Mouse (Mus musculus) liver, adult 10 weeks (tissue): ENCODE results near the gene C1ql4. TPM values are rescaled to one million over a fixed set of nuclear protein-coding genes. Genes with fewer than 3 reads are reported as not detected.

Experiments
- polyA plus RNA-seq: library from polyadenylated mRNA; stranded (reverse); fragments of 350-450 nt; fragmentation: Illumina TruSeq; extraction: RNeasy Lipid Tissue Mini Kit (QIAGEN cat#74804); gene quantifications from one replicate; pipeline ENCODE4 v1.2.3, GENCODE M21; 2014; ENCODE audit warnings: low read depth, low replicate concordance

The C1ql4 gene
- polyA plus RNA-seq, result not detected

GRCm38 (mm10) chr15:99087253-99088075 is at the start of gene C1ql4:
C1ql4 (minus strand) TSS chr15:99087817.

GRCm38 (mm10) chr15:99125711-99126080 is 38.1 kb upstream of the C1ql4 start, which contains the start of gene Spats2:
Spats2 (plus strand) TSS chr15:99125916.

GRCm38 (mm10) chr15:99092870-99093269 is 5.3 kb upstream of the C1ql4 start, which contains the start of gene Dnajc22:
Dnajc22 (plus strand) TSS chr15:99093170.

GRCm38 (mm10) chr15:99074019-99074599 is 13.5 kb downstream of the C1ql4 start, which contains the start of gene Troap:
Troap (plus strand) TSS chr15:99074575.

GRCm38 (mm10) chr15:99055040-99055439 is 32.6 kb downstream of the C1ql4 start, which contains the start of gene Prph:
Prph (plus strand) TSS chr15:99055174.

Other genes with a start within 250 kb of the C1ql4 start
- 2.6 TPM for gene Kmt2d, start 216.6 kb downstream of the C1ql4 start, polyA plus RNA-seq
- gene Rhebl1, start 193.3 kb downstream of the C1ql4 start, polyA plus RNA-seq, result not detected
- gene Dhh, start 189.3 kb downstream of the C1ql4 start, polyA plus RNA-seq, result not detected
- 3.3 TPM for gene Lmbr1l, start 169.6 kb downstream of the C1ql4 start, polyA plus RNA-seq
- 10.7 TPM for gene Tuba1b, start 153.3 kb downstream of the C1ql4 start, polyA plus RNA-seq
- not detected for gene Gm49450, start 134.3 kb downstream of the C1ql4 start, polyA plus RNA-seq
- gene Tuba1a, start 134.1 kb downstream of the C1ql4 start, polyA plus RNA-seq, result 2.5 TPM
- gene Tuba1c, start 57.9 kb downstream of the C1ql4 start, polyA plus RNA-seq, result 23.2 TPM
- gene Prph, start 32.6 kb downstream of the C1ql4 start, polyA plus RNA-seq, result not detected
- not detected for gene Troap, start 13.2 kb downstream of the C1ql4 start, polyA plus RNA-seq
- 26.7 TPM for gene Dnajc22, start 5.4 kb upstream of the C1ql4 start, polyA plus RNA-seq
- 4.0 TPM for gene Spats2, start 38.1 kb upstream of the C1ql4 start, polyA plus RNA-seq
- gene Kcnh3, start 137.0 kb upstream of the C1ql4 start, polyA plus RNA-seq, result not detected
- 0.93 TPM for gene Mcrs1, start 164.1 kb upstream of the C1ql4 start, polyA plus RNA-seq
- gene Prpf40b, start 207.3 kb upstream of the C1ql4 start, polyA plus RNA-seq, result 3.4 TPM
- gene Fam186b, start 208.1 kb upstream of the C1ql4 start, polyA plus RNA-seq, result not detected